Mouse (Mus musculus): ENCODE results near the gene Nr2f2.

DNA sequence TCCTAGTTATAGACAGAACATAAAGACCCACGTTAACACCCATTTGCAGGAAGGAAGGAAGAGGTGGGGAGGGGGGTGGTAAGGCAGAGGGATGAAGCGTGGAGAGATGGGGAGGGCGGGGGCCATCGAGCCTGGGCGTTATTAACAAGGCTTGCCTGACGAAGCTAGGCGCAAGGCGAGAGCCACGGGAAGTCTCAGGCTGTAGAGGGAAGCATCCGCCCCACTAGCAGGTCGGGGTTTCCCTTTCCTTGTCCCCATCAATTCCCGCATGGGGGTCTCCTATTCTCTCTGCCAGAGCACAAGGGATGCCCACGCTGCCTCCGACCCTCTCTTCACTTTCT lies 18.9 kb downstream of the Nr2f2 start:
- TF ChIP-seq CTCF (IDR thresholded peaks at IDR 0.05; ENCODE audit: control insufficient read depth, insufficient read depth, insufficient read length) (no peak), MAX (IDR thresholded peaks at IDR 0.05) (no peak), MYOD1 (IDR thresholded peaks at IDR 0.05; ENCODE audit: control insufficient read depth, insufficient read length, low read depth) (no peak)

Measured in C2C12 (cell line).